Mouse (Mus musculus) erythroblast, embryonic 14.5 days (primary cell): ENCODE measurements around the gene Polr1a. TPM values are rescaled to one million over a fixed set of nuclear protein-coding genes. Genes with fewer than 3 reads are reported as not detected.

Source experiments
- H3K27me3 ChIP-seq: 2 replicates; pipeline ENCODE4 v1.6.1; 2012; ENCODE audit warnings: inconsistent platforms; ENCODE audit not compliant: control insufficient read depth
- H3K36me3 ChIP-seq: 2 replicates; pipeline ENCODE4 v1.6.1; 2012; ENCODE audit warnings: mild to moderate bottlenecking, inconsistent platforms; ENCODE audit not compliant: control insufficient read depth
- H3K4me1 ChIP-seq: 2 replicates; pipeline ENCODE4 v1.6.1; 2012; ENCODE audit warnings: inconsistent platforms; ENCODE audit not compliant: control insufficient read depth
- H3K4me3 ChIP-seq: replicated peaks from 2 replicates; pipeline ENCODE3; 2012; ENCODE audit warnings: moderate library complexity, mild to moderate bottlenecking, inconsistent platforms
- H3K9me3 ChIP-seq: 2 replicates; pipeline ENCODE4 v1.6.1; 2012; ENCODE audit warnings: low read length, inconsistent platforms, mixed read lengths; ENCODE audit not compliant: control insufficient read depth
- GATA1 ChIP-seq: IDR thresholded peaks from 2 replicates; pipeline ENCODE4 v1.6.1; 2012; ENCODE audit warnings: low read length, inconsistent platforms, mixed read lengths
- TAL1 ChIP-seq: IDR thresholded peaks from 3 replicates; pipeline ENCODE4 v1.6.1; 2012; ENCODE audit warnings: low read length, inconsistent platforms, mixed read lengths
- polyA plus RNA-seq: library from polyadenylated mRNA; stranded (reverse); fragments of >175 nt; gene quantifications from 2 replicates; pipeline ENCODE4 v1.2.3, GENCODE M21; 2012

Polr1a gene
- polyA plus RNA-seq, 1 experiment, result 0.50 TPM

- no peaks in the 10 kb centered on the region for H3K4me1 ChIP-seq
- no peak overlapping the region for H3K4me3 ChIP-seq
- no peaks in the 10 kb centered on the region for H3K27me3 ChIP-seq
- H3K36me3 ChIP-seq, result no peaks in the 10 kb centered on the region
- no peak for TF ChIP-seq TAL1
- TF ChIP-seq GATA1, result no peak
- H3K9me3 ChIP-seq, result no peaks in the 10 kb centered on the region
Observed at GRCm38 (mm10) chr6:72007411-72008212, 98.8 kb downstream of the Polr1a start.

- Histone ChIP-seq H3K36me3 (no peaks in the 10 kb centered on the region), H3K27me3 (no peaks in the 10 kb centered on the region)
- TF ChIP-seq GATA1 (no peak), TAL1 (no peak)
Observed at GRCm38 (mm10) chr6:72008213-72008655, 99.4 kb downstream of the Polr1a start.

GRCm38 (mm10) chr6:72009454-72009853 is 100.6 kb downstream of the Polr1a start:
- no peaks in the 10 kb centered on the region for H3K36me3 ChIP-seq
- no peaks in the 10 kb centered on the region for H3K4me1 ChIP-seq
- H3K4me3 ChIP-seq, result no peak overlapping the region
- H3K27me3 ChIP-seq, result no peaks in the 10 kb centered on the region
- H3K9me3 ChIP-seq, result no peaks in the 10 kb centered on the region
- TF ChIP-seq TAL1, result no peak

More at GRCm38 (mm10) chr6:72008213-72008655, 99.4 kb downstream of the Polr1a start:
- H3K9me3 ChIP-seq, result no peaks in the 10 kb centered on the region
- H3K4me3 ChIP-seq, result no peak overlapping the region
- no peaks in the 10 kb centered on the region for H3K4me1 ChIP-seq

GRCm38 (mm10) chr6:72014033-72014432 is 105.2 kb downstream of the Polr1a start:
- Histone ChIP-seq H3K27me3 (no peaks in the 10 kb centered on the region; the same call in 1 of the 2 replicates), H3K4me1 (no peaks in the 10 kb centered on the region), H3K4me3 (no peak overlapping the region), H3K36me3 (no peaks in the 10 kb centered on the region), H3K9me3 (no peaks in the 10 kb centered on the region)
- TF ChIP-seq TAL1, result no peak
- no peak for TF ChIP-seq GATA1

- TF ChIP-seq TAL1 (no peak), GATA1 (no peak)
- Histone ChIP-seq H3K36me3 (no peaks in the 10 kb centered on the region), H3K9me3 (no peaks in the 10 kb centered on the region), H3K4me3 (no peak overlapping the region), H3K27me3 (no peaks in the 10 kb centered on the region; the same call in 1 of the 2 replicates), H3K4me1 (no peaks in the 10 kb centered on the region)
Observed at GRCm38 (mm10) chr6:72018052-72018451, 109.2 kb downstream of the Polr1a start.

- peaks cover 2% of the 10 kb centered on the region; the same call in 1 of the 2 replicates for H3K27me3 ChIP-seq
- no peaks in the 10 kb centered on the region for H3K9me3 ChIP-seq
- H3K4me1 ChIP-seq, result no peaks in the 10 kb centered on the region
- H3K36me3 ChIP-seq, result no peaks in the 10 kb centered on the region
- no peak overlapping the region for H3K4me3 ChIP-seq
- TF ChIP-seq TAL1, result no peak
- TF ChIP-seq GATA1, result no peak
Observed at GRCm38 (mm10) chr6:72025497-72025896, 116.6 kb downstream of the Polr1a start.

- TF ChIP-seq GATA1, result no peak
- no peak for TF ChIP-seq TAL1
- Histone ChIP-seq H3K36me3 (no peaks in the 10 kb centered on the region), H3K4me3 (no peak overlapping the region), H3K9me3 (no peaks in the 10 kb centered on the region), H3K4me1 (no peaks in the 10 kb centered on the region), H3K27me3 (peaks cover 2% of the 10 kb centered on the region; the same call in 1 of the 2 replicates)
Observed at GRCm38 (mm10) chr6:72028079-72028478, 119.2 kb downstream of the Polr1a start.

GRCm38 (mm10) chr6:72029674-72030073 is 120.8 kb downstream of the Polr1a start:
- no peak overlapping the region for H3K4me3 ChIP-seq
- peaks cover 2% of the 10 kb centered on the region; the same call in 1 of the 2 replicates for H3K27me3 ChIP-seq
- H3K9me3 ChIP-seq, result no peaks in the 10 kb centered on the region
- H3K4me1 ChIP-seq, result no peaks in the 10 kb centered on the region
- TF ChIP-seq TAL1, result no peak
- TF ChIP-seq GATA1, result no peak
- no peaks in the 10 kb centered on the region for H3K36me3 ChIP-seq

Other genes with a start within 250 kb of the Polr1a start
- 0.01 TPM in 1 of 2 replicates, not detected in the other for gene Reep1, start 201.5 kb upstream of the Polr1a start, polyA plus RNA-seq
- 0.22 and 0.51 TPM in 2 replicates for gene Mrpl35, start 82.1 kb upstream of the Polr1a start, polyA plus RNA-seq
- 2.0 and 2.5 TPM in 2 replicates for gene Immt, start 77.7 kb upstream of the Polr1a start, polyA plus RNA-seq
- gene Ptcd3, start 303 bp upstream of the Polr1a start, polyA plus RNA-seq, result 0.28 and 0.44 TPM in 2 replicates
- 56.8 and 56.9 TPM in 2 replicates for gene St3gal5, start 188.5 kb downstream of the Polr1a start, polyA plus RNA-seq